Mouse (Mus musculus): ENCODE measurements around the gene Rpa1.
"Not testable (repeated sequence)": the region's sequence is repeated elsewhere in the genome, so short reads cannot be mapped to it uniquely, and the experiment has no call there.

Gene Rpa1

DNA sequence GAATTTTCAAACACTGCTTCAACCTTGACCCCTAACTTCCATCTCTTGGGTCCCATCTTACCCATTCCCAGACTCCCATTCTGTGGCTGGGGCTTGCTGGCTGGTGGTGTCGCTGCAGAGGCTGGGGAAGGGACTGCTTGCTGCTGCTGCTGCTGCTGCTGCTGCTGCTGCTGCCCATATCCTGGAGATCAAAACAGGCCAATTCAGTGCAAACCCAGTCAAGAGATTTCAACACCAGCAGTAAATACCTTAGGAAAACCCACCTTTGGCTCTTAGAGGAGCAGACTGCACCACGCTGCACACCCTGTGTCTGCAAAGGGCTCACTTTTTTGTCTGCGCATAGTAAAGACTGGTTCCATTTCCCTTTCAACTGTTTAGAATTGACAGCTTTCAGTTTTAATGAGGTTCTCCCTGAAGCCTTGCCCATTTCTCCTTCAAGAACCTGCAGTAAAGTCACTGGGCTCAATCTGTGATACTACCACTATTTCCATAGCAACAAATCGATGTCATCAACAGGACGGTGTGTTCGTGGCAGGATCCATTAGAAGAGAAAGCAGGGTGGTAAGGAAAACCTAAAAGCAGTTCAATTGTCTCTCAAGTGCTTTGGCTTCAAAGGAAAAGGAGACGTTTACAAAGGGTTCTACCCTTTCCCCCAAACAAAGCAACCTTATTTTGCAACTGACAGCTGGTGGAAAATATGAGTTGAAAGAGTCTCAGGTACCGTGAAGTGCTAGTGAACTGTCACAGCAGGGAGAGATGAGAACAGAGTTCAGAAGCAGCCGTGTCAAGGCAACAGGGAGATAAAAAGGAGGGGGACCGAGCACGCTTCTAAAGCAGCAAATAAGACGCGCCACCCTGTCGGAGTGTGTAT lies 29.5 kb downstream of the Rpa1 start:
- DNase-seq = no peak

DNA sequence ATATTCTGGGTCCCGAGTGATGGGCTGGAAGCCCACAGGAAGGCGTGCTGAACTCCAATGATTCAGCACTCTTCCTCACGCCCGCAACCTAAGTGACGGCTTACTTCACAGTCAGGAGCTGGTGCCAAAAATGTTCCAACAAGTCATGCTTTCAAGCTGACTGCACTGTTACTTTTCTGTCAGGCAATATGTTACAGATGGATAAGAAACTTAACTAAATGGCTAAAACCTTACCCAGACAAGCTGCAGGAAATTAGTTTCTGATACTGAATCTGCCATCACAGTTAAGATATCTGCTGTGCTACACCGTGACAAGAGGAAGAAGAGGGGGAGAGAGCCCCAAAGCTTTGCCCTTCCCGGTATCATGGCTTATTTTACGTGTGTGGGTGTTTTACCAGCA lies 34.3 kb downstream of the Rpa1 start:
- no peak for DNase-seq

DNA sequence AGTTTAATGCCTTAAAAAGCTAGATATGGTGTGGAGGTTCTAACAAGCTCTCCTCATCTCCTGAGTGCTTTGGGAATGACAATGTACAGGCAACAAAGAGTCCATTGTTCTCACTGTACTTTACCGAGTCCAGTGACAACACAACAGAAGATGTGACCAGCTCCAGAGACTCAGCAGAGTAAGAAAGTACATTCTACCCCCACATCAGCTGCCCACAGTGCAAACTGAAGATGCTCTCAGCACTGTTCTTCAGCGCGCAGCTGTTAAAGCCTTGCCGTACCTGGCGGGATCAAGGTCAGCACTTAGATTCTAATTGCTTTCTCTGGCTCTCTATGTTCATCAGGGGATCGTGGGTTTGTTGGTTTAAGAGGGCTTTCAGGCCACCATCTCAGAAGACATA lies 36.4 kb downstream of the Rpa1 start:
- no peak for DNase-seq

DNA sequence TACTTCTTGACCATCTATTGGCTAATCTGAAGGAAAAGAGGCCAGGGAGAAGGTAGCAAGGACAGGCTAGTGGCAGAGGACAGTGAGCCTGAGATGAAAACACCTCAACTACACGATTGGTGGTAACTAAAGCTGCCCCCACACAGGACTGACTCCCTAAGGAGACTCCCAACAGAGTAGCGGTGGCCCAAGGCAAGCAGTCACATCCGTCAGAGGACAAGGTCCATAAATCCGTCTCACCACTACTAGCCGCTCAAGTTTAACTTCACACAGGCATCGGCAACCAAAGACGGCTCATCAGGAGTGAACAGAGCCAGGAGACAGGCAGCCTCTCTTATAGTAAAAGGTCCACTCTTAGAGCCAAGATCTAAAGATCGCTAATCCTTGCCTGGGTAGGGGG lies 37.3 kb downstream of the Rpa1 start:
- no peak for DNase-seq

DNA sequence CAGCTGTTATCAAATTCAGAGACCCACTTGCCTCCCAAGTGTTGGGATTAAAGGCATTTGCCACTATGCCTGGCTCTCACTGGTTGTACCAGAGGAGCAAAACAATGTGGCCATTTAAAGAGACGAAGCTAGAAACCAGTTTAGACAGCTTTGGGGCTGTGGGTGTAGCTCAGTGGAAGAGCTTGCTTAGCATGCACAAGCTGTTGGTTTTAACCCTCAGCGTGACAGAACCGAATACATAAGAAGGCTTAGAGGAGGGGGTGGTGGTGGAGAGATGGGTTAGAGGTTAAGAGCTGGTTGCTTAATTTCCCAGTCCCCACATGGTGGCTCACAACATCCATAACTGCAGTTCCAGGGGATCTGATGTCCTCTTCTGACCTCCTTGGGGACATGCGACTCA lies 39.5 kb downstream of the Rpa1 start:
- DNase-seq = no peak

DNA sequence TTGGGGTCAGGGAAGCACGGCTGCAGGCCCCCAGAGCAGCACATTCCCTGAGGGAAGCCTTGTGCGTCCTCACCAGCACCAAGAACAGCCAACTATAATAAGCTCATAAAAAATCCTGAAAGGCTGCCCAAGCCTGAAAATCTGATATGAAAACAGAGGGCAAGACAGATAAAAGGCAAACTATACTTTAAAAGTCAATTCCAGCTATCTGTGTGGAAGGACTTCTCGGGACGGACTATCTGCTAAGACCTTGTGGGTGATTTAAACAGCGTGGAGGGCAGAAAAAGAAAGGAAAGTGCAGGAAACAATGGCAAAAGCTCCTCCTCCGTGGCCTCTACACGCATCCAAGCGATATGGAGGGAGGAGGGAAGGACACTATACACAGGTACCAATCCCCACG lies 43.3 kb downstream of the Rpa1 start:
- no peak for DNase-seq

DNA sequence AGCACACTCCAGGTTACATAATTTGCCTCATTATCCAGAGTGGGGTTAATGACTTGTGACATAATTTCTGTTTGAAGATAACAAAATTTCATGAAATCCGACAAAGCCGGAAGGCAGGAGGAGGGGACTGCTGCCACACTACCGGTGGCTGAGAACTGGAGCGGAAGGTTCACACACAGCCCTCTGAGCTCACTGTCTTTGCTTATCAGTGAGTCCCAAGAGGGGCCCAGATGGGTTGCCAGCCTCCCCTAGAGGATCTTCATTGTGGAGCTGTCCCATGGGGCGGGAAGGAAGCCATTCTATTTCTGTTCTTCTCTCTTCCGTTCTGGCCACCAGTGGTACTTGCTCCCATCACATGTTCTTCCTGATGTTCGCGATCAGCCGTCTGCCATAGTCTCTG lies 47.2 kb downstream of the Rpa1 start:
- DNase-seq = no peak

DNA sequence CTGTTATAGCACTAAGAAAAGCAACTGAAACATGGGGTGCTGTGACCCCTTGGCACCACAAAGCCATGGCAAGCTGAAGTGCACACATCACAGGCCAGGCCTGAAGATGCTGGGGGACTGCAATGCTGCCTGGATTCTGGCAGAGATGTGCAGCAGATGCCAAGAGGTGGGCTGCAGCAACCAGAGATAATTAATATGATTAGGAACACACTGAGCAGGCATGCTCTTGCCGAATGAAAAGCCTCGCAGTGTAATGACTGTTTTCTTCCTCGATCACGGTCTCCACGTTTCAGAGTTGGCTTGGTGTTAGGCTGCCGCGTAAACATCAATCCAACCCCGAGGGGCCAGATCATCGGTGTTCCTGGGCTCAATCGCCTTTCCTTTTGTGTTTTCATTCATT lies 48.3 kb downstream of the Rpa1 start:
- DNase-seq = no peak

DNA sequence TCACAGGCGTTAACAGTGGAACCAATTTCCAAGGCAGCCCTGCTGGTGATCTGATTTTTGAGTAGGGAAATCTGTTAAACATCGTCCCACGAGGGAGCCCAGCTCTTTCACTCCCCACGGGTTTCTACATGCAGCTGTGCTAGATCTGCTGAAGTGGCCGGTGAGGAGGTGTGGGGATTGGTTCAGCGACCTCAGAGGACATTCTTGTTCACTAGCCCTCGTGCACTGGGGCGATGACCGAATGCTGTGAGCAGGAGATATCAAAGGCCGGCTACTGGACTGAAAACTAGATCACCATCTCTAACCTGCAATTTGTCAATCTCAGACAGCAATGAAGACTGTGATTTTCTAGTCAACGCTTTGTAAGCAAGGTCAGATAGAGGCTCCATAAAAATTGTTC lies 49.6 kb downstream of the Rpa1 start:
- DNase-seq = no peak

DNA sequence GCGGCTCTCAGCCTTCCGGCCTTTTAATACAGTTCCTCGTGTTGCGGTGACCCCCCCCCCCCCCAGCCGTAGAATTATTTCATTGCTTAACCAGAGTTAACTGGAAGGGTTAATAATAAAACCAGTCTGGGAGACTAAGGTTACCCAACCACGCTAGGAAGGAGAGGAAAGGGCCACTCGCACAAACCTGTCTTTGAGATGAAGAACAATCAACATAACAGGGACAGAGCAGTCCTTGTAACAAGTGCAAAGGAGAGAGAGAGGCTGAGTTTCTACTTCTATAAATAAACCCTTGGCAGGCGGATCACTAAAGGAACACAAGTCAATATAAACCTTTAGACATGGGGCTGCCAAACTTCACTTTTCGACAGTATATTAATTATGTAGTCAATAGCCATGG lies 50.5 kb downstream of the Rpa1 start:
- DNase-seq = no peak

DNA sequence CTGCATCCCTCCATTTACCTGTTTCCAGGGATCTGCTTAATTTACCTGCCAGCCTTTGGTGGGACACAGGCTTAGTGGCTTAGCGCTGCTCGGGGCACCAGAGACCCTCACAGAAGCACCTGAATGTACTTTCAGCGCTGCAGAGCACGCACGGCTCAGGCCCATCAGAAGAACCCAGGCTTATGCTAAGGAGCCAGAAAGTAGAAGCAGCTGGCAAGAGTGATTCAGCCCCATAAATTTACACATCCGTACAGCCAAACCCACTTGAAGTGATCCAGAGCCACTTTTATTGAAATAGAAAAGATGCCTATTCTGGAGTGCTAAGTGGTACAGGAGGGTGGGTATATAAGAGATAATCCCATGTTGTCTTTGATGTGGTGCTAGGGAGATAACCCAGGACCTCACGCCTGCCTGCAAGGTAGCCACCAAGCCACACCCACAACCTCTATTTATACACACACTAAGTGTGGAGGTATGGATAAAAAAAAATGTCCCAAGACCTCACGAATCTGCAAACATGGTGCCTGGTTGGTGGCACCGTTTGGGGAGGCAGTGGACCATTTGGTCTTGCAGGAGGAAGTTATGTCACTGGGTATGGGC lies 51.6 kb downstream of the Rpa1 start:
- DNase-seq = no peak

DNA sequence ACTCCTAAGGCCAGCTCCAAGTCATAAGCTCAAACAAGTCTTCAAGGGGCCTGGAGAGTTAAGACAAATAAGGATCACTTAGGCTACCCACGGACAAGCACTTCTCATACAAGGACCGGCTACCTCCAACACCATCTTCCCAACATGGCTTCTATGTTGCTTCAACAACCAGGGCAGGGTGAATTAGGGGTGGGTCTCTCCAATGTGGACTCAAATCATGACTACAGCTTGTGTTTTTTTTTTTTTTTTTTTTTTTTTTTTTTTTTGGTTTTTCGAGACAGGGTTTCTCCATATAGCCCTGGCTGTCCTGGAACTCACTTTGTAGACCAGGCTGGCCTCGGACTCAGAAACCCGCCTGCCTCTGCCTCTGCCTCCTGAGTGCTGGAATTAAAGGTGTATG lies 52.6 kb downstream of the Rpa1 start:
- DNase-seq = not testable (repeated sequence)

DNA sequence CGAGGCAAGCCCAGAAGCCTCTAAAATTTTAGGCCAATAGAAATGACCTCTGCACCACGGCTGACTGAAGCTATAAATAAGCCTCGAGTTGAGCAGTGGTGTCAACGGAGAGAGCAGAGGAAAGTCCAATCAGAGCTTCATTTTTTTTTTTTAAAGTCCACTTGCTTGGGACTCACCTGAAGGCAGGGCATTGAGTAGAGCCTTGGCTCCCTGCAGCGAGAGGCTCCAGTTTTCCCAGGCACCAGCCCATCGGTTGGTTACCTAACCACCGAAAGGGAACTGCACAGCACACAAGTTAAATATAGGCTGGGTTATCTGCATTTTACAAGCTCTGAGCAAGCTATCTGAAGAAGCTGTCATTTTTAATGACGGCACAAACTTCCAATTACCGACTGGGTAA lies 53.3 kb downstream of the Rpa1 start:
- DNase-seq = no peak

DNA sequence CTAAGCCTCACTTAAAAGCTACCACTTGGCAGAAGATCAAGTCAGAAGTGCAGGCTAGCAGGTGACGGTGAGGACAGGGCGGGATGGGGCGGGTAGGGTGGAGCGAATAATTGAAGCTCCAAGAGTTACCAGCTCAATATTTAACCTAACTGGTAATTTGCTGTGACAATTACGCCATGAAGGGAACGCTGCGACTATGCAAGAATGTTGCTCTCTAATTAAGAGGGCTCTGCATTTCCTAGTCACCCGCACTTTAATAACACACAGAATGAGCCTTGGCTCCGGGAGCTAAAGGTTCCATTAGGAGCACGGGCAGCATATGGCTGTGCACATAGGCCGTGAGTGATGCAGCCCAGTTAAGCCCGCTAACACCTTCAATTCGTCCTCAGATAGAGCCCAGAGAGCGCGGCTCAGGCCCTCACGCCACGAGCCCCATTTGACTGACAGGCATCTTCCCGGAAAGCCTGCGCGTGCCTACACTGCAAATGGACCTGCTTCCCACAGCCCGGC lies 54.2 kb downstream of the Rpa1 start:
- DNase-seq = no peak

DNA sequence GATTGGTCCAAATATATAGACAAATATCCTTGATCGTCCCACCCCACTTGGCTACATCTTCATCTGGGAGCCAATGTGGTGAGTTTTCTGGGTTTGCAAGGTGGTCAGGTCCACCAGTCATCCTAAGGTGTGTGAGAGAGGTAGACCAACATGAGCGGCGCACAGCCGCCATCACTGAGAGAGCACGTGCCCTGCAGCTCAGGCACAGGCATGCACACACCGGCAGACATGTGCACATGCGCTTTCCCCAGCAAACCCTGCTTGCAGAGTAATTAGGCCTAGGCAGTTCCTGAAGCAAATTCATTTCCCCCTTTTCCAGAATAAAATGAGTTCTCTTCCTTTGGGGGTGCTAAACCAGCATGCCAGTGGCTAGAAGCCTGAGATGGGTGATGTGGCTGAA lies 55.8 kb downstream of the Rpa1 start:
- DNase-seq = no peak

DNA sequence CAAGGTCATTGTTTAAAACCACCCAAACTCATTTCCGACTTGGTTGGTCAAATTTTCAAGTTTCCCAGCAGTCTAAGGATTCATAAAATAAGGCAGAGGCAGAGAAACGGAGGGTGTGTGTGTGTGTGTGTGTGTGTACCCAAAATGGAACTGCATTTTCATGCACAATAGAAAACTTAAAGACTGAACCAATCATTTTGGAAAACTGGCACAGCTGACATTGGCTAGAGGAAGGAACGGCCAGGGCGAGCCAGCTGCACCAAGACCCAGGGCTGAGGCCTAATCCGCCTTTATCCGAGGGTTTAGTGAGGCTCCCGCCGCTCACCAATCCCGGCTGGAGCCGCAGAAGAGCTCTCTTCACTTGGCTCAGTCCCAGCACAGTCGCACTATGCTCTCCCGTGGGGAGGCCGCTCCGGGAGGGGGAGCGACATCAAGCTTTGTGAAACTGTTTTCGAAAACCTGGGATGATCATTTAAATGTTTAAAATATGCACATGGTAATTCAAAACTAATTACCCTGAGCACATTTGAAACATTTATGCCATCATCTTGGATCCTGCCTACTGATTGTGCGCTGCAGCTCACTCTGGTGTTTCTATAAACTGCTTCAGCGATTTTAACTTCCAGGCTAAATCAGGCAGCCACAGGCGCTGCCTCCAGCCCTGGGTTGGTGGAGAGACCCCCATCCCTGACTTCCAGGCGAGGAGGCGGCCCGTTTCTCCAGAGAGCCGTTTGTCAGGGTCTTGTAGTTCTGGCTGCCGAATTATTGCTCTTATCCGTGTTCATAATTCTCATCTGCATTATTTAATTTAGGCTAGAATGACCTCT lies 56.5 kb downstream of the Rpa1 start:
- peak; percentile 73 for DNase-seq

DNA sequence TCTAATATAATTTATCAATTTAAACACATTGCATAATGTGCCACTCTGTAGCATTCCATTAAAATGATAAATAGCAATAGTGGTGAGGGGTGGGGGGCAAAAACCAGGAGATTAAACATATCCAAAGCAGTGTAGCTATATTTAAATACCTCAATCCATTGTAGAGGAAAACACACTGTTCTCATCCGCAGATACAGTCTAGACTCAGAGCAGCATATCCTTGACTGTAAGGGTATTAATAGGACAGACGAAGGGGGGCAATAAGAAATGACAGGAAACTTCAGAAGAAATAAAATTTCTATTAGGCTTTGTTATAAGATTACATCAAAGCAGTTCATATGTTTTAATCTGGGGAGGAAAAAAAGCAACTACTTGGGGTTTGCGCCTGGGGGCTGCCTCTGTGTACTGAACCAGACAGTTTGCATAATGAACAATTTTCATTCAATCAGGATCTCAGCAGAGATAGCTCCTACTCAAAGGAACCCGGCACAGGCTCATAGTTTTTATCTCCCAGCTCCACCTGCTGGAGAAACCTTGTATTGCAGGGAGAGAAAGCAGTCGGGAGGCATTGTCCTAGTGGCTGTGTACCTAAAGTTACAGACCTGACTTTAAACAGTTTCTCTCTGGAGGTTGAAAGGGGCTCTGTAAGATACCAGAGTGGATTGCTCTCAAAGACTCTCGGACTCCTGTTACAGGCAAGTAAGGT lies 57.4 kb downstream of the Rpa1 start:
- DNase-seq = peak; percentile 93

DNA sequence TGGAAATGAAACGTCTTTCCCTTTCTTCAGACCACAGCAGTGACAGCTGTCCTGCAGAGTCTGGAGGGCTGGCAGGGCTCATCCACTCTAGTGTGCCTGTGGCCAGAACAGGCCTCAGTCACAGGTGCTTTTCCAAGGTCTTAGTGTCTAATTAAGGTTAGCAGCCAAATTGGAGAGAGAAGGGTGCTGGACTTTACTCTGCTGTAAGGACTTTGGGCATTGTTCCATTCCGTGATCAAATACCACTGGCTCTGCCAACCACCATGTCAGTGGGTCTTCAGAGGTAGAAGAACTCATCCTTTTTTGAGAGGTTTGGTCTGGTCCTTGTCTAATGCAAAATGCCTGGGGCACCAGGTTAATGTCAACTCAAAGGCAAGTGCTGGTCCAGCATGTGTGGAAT lies 59.0 kb downstream of the Rpa1 start:
- DNase-seq = no peak

DNA sequence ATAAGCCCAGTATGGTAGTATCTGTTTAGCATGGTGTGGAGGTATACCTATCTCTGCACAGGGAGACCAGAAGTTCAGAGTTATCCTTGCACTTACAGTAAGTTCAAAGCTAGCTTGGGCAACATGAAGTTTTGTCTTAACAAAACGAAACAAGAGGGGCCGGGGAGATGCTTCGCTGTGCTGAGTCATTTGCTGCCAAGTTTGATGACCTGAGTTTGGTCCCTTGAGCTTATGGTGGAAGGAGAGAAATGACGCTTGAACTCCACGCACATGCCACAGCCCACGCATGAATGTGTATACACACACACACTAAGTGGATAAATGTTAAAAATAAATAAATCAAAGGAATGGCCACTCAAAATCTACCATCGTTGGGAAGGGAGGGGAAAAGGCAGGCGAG lies 59.6 kb downstream of the Rpa1 start:
- no peak for DNase-seq

DNA sequence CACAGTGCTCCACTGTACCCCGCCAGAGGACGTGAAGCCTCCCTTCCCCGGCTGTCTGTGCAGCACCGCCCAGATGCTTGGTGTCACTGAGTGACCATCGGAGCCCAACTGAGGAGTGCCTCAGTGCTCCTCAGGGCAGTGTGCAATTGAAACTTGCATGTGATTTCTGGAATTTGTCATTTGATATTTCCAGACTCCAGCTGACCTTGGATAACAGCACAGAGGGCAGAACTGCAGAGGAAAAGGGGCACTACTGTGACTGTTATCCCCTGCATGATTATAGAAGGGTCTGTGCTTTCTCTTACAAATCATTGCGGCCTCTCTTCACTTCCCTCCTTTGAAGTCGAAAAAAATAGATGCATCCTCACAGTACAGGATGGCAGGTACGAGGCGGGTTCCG lies 60.2 kb downstream of the Rpa1 start:
- no peak for DNase-seq

DNA sequence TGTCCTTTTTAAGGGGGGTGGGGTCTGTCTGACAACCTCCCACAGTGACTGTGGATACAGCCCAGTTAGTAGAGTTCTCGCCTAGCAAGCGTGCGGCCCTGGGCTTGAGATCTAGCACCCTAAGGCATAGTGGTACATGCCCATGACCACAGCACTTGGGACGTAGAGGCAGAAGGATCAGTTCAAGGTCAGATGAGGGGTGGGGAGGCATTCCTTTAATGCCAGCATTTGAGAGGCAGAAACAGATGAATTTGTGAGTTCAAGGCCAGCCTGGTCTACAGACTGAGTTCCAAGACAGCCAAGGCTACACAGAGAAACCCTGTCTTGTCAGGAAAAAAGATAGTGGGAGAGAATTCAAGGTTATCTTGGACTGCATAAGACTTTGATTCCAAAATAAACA lies 61.3 kb downstream of the Rpa1 start:
- no peak for DNase-seq

DNA sequence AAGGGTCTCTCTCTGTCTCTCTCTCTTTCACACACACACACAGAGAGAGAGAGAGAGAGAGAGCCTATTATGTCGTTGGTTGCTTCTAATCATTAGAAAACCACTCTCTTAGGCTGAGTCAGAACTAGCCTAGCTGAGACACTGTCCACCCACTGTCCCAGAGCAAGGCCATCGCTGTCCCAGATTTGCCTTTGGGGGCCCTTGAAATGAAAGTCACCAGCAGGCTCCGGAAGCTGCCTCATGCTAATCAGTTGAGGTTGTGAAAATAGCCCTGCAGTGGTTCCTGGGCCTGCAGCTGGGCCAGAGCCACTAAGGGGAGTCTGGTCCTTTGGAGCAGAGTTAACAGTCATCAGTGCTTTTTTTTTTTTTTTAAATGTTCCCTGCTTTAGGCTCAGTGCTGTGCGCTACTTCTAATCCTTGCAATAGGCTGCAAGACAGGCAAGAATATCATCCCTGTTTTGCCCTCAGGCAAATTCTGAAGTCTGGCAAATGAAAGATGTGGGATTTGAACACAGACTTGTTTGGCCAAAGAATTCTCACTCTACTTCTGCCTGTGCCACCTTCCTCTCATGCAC lies 62.1 kb downstream of the Rpa1 start:
- no peak for DNase-seq

DNA sequence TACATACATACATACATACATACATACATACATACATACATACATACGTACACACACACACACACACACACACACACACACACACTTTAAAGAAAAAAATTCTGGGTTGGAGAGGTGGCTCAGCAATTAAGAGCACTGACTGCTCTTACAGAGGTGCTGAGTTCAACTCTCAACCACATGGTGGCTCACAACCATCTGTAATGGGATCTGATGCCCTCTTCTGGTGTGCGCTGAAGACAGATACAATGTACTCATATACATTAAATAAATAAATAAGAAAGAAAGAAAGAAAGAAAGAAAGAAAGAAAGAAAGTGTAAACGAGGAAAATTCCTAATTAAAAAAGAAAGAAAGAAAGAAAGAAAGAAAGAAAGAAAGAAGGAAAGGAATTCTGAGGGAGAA lies 64.3 kb downstream of the Rpa1 start:
- DNase-seq = not testable (repeated sequence)
